Mouse (Mus musculus) liver, embryonic 14.5 days (tissue): ENCODE data around the gene Adgrg7. TPM values are rescaled to one million over a fixed set of nuclear protein-coding genes. Genes with fewer than 3 reads are reported as not detected.

Source experiments
- ATAC-seq: fragments of 200-750 bp; cut with Nextera tagmentation; 2 replicates; pipeline ENCODE4 v1.8.0; 2017; ENCODE audit warnings: moderate number of reproducible peaks, mild to moderate bottlenecking, moderate library complexity; ENCODE audit not compliant: insufficient read depth
- DNase-seq, 3 experiments: peaks; one replicate each; pipeline ENCODE4 v3.0.0-alpha.2; 2012 to 2013; ENCODE audit warnings: low read depth in 3 of 3, low spot score in 3 of 3
- H3K27ac ChIP-seq: fragments of 300-500 bp; sonication (generic); 2 replicates; pipeline ENCODE4 v1.5.1; 2014; ENCODE audit warnings: moderate library complexity, mild to moderate bottlenecking, control low read depth, inconsistent platforms
- H3K27me3 ChIP-seq: fragments of 300-500 bp; sonication (generic); 2 replicates; pipeline ENCODE4 v1.6.1; 2014; ENCODE audit warnings: mild to moderate bottlenecking, low read length, moderate library complexity; ENCODE audit not compliant: control insufficient read depth, insufficient read depth
- H3K36me3 ChIP-seq: fragments of 300-500 bp; sonication (generic); replicated peaks from 2 replicates; pipeline ENCODE4 v1.6.1; 2014; ENCODE audit warnings: low read depth; ENCODE audit not compliant: control insufficient read depth, insufficient read depth
- H3K4me1 ChIP-seq, 2 experiments: fragments of 200-500 bp in 1 of 2; fragments of 300-500 bp in 1 of 2; sonication (generic) in 1 of 2; replicated peaks; 2 replicates each; pipeline ENCODE4 v1.6.1; 2012 to 2014; ENCODE audit warnings: antibody characterized with exemption in 1 of 2, inconsistent platforms in 1 of 2, low read length in 1 of 2; ENCODE audit not compliant: control insufficient read depth in 2 of 2, insufficient read depth in 2 of 2
- H3K4me2 ChIP-seq: fragments of 300-500 bp; sonication (generic); 2 replicates; pipeline ENCODE4 v1.6.1; 2014; ENCODE audit warnings: low read depth, mild to moderate bottlenecking, control low read depth, moderate library complexity
- H3K4me3 ChIP-seq, 2 experiments: fragments of 200-500 bp in 1 of 2; fragments of 300-500 bp in 1 of 2; sonication (generic) in 1 of 2; 2 replicates each; pipeline ENCODE4 v1.5.1; 2012 to 2014; ENCODE audit warnings: low read depth in 2 of 2, low read length in 2 of 2, mild to moderate bottlenecking in 2 of 2, control low read depth in 1 of 2, inconsistent platforms in 1 of 2, moderate library complexity in 1 of 2; ENCODE audit not compliant: insufficient read depth in 1 of 2
- H3K9ac ChIP-seq: fragments of 300-500 bp; sonication (generic); replicated peaks from 2 replicates; pipeline ENCODE4 v1.6.1; 2014; ENCODE audit warnings: mild to moderate bottlenecking, control low read depth, moderate library complexity
- H3K9me3 ChIP-seq: fragments of 300-500 bp; sonication (generic); 2 replicates; pipeline ENCODE4 v1.6.1; 2016; ENCODE audit warnings: low read length, mixed read lengths; ENCODE audit not compliant: control insufficient read depth
- CTCF ChIP-seq: IDR thresholded peaks from 2 replicates; pipeline ENCODE4 v1.5.1; 2016; ENCODE audit warnings: antibody characterized with exemption, low read depth, control low read depth
- EP300 ChIP-seq: IDR thresholded peaks from 2 replicates; pipeline ENCODE4 v1.6.1; 2016; ENCODE audit warnings: antibody characterized with exemption, low read depth
- WGBS: fragments of 180-500 bp; shearing (Covaris S2); extraction: QIAGEN DNeasy Blood & Tissue Kit; methylation state at CpG from one replicate; pipeline ENCODE4 v1.1.7; 2014; ENCODE audit not compliant: insufficient replicate concordance; 5-methylcytosine and 5-hydroxymethylcytosine counted together
- polyA plus RNA-seq, 2 experiments: library from polyadenylated mRNA; depleted of rRNA in 1 of 2; stranded (reverse) in 1 of 2; unstranded in 1 of 2; fragments of >200 nt; fragmentation: Nextera tagmentation in 1 of 2; extraction: Ambion mirVana in 1 of 2; gene quantifications; 2 replicates each; pipeline versions ENCODE4 v1.2.1 to v1.2.3; 2012 to 2014

Adgrg7 gene
- polyA plus RNA-seq, 2 experiments = 0.04 to 0.09 TPM

DNA sequence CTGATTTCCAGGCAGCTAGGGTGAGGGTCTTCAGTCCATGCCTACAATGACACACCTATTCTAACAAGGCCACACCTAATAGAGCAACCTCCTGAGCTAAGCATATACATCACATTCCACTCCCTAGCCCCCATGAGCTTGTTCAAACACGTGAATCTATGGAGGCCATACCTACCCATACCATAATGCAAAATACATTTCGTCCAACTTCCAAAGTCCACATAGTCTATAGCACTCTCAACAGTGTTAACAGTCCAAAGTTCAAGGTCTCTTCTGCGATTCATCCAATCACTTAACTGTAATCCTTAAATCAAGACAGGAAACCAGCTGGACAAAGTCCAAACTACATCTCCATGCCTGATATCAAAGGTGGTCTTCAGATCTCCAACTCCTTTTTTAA, 85.6 kb downstream of the Adgrg7 start:
- Histone ChIP-seq H3K4me3 (no peak overlapping the region), H3K27ac (no peak overlapping the region), H3K27me3 (no peaks in the 10 kb centered on the region), H3K9ac (no peak overlapping the region), H3K36me3 (peaks cover 42% of the 10 kb centered on the region), H3K4me2 (no peak overlapping the region), H3K9me3 (no peaks in the 10 kb centered on the region), H3K4me1 (peaks cover 0 to 2% of the 10 kb centered on the region in 2 experiments; a peak in 2 of 4 replicates)
- TF ChIP-seq CTCF = no peak
- no peak for TF ChIP-seq EP300
- WGBS = 77% methylated on average over 3 of the region's 3 CpGs
- ATAC-seq = no peak
- DNase-seq = no peak

DNA sequence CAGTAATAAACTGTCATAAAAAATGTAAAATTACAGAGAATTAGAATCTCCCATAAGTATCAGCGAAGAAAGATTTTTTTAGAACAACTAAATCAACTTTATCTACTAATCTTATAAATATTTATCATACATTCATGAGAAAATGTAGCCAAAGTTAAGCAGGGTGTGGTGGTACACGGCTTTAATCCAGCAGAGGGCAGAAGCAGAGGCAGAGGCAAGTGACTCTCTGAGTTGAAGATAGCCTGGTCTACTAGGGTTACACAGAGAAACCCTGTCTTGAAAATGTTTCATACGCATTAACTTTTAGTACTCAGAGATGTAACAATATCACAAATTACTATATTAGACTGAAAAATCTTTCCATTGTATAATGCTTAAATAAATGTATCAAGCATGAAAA, 89.9 kb downstream of the Adgrg7 start:
- WGBS = 82% methylated on average over 3 of the region's 3 CpGs
- no peak for DNase-seq
- ATAC-seq = no peak
- Histone ChIP-seq H3K27ac (no peak overlapping the region), H3K9me3 (no peaks in the 10 kb centered on the region), H3K27me3 (no peaks in the 10 kb centered on the region), H3K4me1 (no peaks in the 10 kb centered on the region), H3K9ac (no peak overlapping the region), H3K36me3 (peaks cover 53% of the 10 kb centered on the region), H3K4me3 (no peak overlapping the region), H3K4me2 (no peak overlapping the region)
- TF ChIP-seq EP300 (no peak), CTCF (peak; percentile 25; the same call in 1 of the 2 replicates)

DNA sequence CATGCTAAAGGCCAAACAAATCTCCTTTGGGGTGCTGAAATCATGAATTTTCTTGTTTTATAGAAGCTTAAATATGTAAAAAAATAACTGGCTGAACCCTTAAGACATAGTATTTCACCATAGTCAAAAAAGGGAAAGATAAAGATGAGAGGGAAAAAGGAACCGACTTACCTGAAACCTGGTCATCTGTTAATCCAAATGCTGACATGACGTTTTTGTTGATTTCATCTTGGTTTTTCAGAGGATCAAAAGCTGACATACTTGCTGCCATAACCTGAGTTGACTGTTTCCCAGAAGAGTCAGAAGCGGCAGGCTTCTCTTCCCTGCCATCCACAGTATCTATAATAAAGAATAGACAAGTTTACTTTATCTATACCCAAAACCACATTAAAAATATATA, 94.8 kb downstream of the Adgrg7 start:
- WGBS = 83% methylated on average over 3 of the region's 3 CpGs
- no peak overlapping the region for H3K9ac ChIP-seq
- no peak overlapping the region for H3K4me2 ChIP-seq

DNA sequence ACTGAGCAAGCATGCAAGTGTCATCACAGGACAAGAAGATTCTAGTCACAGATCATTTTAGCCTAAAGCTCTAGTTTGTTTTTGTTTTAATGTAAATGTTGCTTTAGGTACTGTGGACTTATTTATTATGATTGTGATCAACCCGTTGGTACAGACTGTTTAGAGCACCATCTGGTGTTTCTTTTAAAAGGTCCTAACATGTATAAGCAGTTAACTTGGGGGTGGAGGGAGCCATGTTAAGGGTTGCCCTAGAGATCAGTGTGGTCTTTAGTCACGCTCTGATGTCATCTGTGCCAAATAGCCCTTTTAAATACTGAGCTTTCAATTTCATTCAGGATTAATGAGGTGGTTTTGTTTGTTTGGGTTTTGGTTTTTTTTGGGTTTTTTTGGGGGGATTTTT, 99.2 kb downstream of the Adgrg7 start:
- Histone ChIP-seq H3K4me3 (no peak overlapping the region), H3K4me1 (no peaks in the 10 kb centered on the region), H3K4me2 (no peak overlapping the region), H3K27ac (no peak overlapping the region), H3K27me3 (no peaks in the 10 kb centered on the region), H3K36me3 (peaks cover 24% of the 10 kb centered on the region), H3K9me3 (no peaks in the 10 kb centered on the region), H3K9ac (no peak overlapping the region)
- whole genome bisulfite sequencing = 68% methylated on average over 2 of the region's 2 CpGs
- TF ChIP-seq CTCF = no peak
- no peak for TF ChIP-seq EP300
- DNase-seq (no peak), ATAC-seq (no peak)

More for the DNA sequence above, 94.8 kb downstream of the Adgrg7 start:
- Histone ChIP-seq H3K27me3 (no peaks in the 10 kb centered on the region), H3K9me3 (no peaks in the 10 kb centered on the region), H3K4me1 (no peaks in the 10 kb centered on the region), H3K36me3 (peaks cover 39% of the 10 kb centered on the region), H3K4me3 (no peak overlapping the region), H3K27ac (no peak overlapping the region)
- ATAC-seq (no peak), DNase-seq (no peak)
- TF ChIP-seq EP300 (no peak), CTCF (no peak)

DNA sequence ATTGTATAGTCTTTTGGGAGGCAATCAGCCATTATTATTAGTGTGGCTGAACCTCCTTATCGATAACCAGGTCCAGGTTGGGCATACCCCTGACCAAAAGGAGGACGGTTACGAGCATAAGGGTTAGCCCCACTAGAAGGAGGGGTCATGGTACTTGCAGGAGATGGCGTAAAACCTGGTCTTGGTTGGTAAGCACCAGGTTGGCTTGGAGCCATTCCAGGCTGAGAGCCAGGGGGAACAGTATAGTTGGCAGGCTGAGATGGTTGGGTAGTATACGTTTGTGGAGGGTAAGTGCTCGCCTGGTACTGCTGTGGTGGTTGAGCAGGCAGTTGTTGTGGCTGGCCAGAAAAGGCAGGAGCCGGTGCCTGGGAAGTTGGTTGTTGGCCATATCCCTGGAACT, 104.9 kb downstream of the Adgrg7 start:
- H3K9ac ChIP-seq = no peak overlapping the region
- peaks cover 19% of the 10 kb centered on the region for H3K36me3 ChIP-seq
- no peak overlapping the region for H3K4me3 ChIP-seq
- H3K4me2 ChIP-seq = no peak overlapping the region
- no peak overlapping the region for H3K27ac ChIP-seq
- WGBS = 85% methylated on average over 7 of the region's 7 CpGs
- DNase-seq (no peak), ATAC-seq (no peak)
- no peaks in the 10 kb centered on the region for H3K4me1 ChIP-seq
- TF ChIP-seq EP300 = no peak
- TF ChIP-seq CTCF = no peak
- H3K9me3 ChIP-seq = no peaks in the 10 kb centered on the region
- H3K27me3 ChIP-seq = no peaks in the 10 kb centered on the region
